Mouse (Mus musculus): ENCODE measurements around the gene Ap4m1.

Ap4m1 gene

GRCm38 (mm10) chr5:138194755-138195345 is 23.0 kb downstream of the Ap4m1 start:
- DNase-seq (ENCODE audit: low read depth, low spot score), result no peak

- no peak for DNase-seq (ENCODE audit: low read depth, low spot score)
These were observed 23.7 kb downstream of the Ap4m1 start for GRCm38 (mm10) chr5:138195463-138195862.

- DNase-seq (ENCODE audit: low read depth, low spot score), result peak; percentile 44
These were observed 27.8 kb downstream of the Ap4m1 start for GRCm38 (mm10) chr5:138199576-138199975.

- no peak for DNase-seq (ENCODE audit: low read depth, low spot score)
These were observed 30.3 kb downstream of the Ap4m1 start for GRCm38 (mm10) chr5:138202086-138202485.

GRCm38 (mm10) chr5:138207253-138207652 is 35.5 kb downstream of the Ap4m1 start:
- DNase-seq (ENCODE audit: low read depth, low spot score), result no peak

- no peak for DNase-seq (ENCODE audit: low read depth, low spot score)
These were observed 36.1 kb downstream of the Ap4m1 start for GRCm38 (mm10) chr5:138207873-138208272.

GRCm38 (mm10) chr5:138216632-138217031 is 44.8 kb downstream of the Ap4m1 start:
- DNase-seq (ENCODE audit: low read depth, low spot score), result peak; percentile 97

GRCm38 (mm10) chr5:138219864-138220263 is 48.1 kb downstream of the Ap4m1 start:
- no peak for DNase-seq (ENCODE audit: low read depth, low spot score)

- peak; percentile 88 for DNase-seq (ENCODE audit: low read depth, low spot score)
These were observed 50.3 kb downstream of the Ap4m1 start for GRCm38 (mm10) chr5:138222111-138222510.

GRCm38 (mm10) chr5:138223287-138223686 is 51.5 kb downstream of the Ap4m1 start:
- DNase-seq (ENCODE audit: low read depth, low spot score), result no peak

GRCm38 (mm10) chr5:138225700-138226099 is 53.9 kb downstream of the Ap4m1 start, which contains the start of gene Nxpe5:
Gene Nxpe5 (plus strand): TSS chr5:138225898.
- DNase-seq (ENCODE audit: low read depth, low spot score), result no peak

GRCm38 (mm10) chr5:138226491-138226890 is 54.7 kb downstream of the Ap4m1 start:
- DNase-seq (ENCODE audit: low read depth, low spot score), result no peak

GRCm38 (mm10) chr5:138227367-138227766 is 55.6 kb downstream of the Ap4m1 start:
- DNase-seq (ENCODE audit: low read depth, low spot score), result peak; percentile 45

GRCm38 (mm10) chr5:138228026-138228425 is 56.2 kb downstream of the Ap4m1 start:
- DNase-seq (ENCODE audit: low read depth, low spot score), result peak; percentile 80

GRCm38 (mm10) chr5:138229511-138229910 is 57.7 kb downstream of the Ap4m1 start:
- no peak for DNase-seq (ENCODE audit: low read depth, low spot score)
